Mouse (Mus musculus) C2C12 (cell line): ENCODE results near the gene Lpar1.

Experiments
- CTCF ChIP-seq: IDR thresholded peaks from one replicate; pipeline ENCODE4 v1.5.1; 2011; ENCODE audit not compliant: control insufficient read depth, insufficient read depth, insufficient read length
- MAX ChIP-seq: IDR thresholded peaks from one replicate; pipeline ENCODE4 v1.6.1; 2011; ENCODE audit warnings: mild to moderate bottlenecking, control low read depth

GRCm38 (mm10) chr4:58419225-58419624 lies 134.5 kb downstream of the Lpar1 start:
- TF ChIP-seq CTCF (no peak), MAX (no peak)
